Mouse (Mus musculus) E14TG2a.4 (cell line): Measurements from ENCODE around the gene Bcas3.

Experiments used
- CTCF ChIP-seq: conservative IDR thresholded peaks from 2 replicates; pipeline ENCODE4 v1.5.1; 2014; ENCODE audit warnings: low read length
- POU5F1 ChIP-seq: IDR thresholded peaks from 2 replicates; pipeline ENCODE4 v1.6.1; 2014; ENCODE audit warnings: low read length, borderline replicate concordance

DNA sequence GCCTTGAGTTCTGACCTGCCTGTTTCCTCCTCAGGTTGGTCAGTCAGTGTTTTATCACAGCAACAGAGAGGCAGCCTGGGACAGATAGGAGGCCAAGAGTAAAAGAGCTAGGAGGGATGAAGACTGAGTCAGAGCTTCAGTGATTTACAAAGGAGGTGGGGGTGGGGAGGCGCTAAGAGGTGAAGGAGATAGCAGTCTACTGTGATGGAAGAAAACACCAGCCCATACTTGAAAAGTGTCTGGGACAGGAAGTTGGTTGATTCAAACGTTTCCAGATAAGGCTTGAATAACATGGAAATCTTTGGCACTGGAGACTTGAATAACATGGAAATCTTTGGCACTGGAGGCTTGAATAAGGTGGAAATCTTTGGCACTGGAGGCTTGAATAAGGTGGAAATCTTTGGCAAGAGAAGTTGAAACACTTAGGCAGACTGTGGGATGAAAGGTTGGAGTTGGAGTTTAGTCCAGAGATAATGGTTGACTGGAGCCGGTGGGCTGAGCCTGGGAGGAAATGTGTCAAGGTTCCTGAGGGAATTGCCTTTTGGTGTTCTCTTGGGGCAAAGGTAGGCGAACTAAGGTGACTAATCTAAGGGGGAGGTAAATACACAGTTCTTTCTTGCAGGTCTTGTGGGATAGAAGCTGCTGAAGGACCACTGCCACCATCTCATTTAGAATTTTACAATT, 46.2 kb upstream of the Bcas3 start:
- TF ChIP-seq CTCF (no peak), POU5F1 (no peak)
